Mouse (Mus musculus) neural tube, embryonic 12.5 days (tissue): ENCODE results near the gene Med22. TPM values are rescaled to one million over a fixed set of nuclear protein-coding genes. Genes with fewer than 3 reads are reported as not detected.

ENCODE experiments used
- ATAC-seq: fragments of 200-750 bp; cut with Nextera tagmentation; 2 replicates; pipeline ENCODE4 v1.8.0; 2017; ENCODE audit warnings: low read depth, mild to moderate bottlenecking, moderate TSS enrichment, moderate library complexity; ENCODE audit not compliant: low FRiP score
- H3K27ac ChIP-seq: fragments of 300-500 bp; sonication (generic); 2 replicates; pipeline ENCODE4 v1.5.1; 2016
- H3K27me3 ChIP-seq: fragments of 300-500 bp; sonication (generic); replicated peaks from 2 replicates; pipeline ENCODE4 v1.6.1; 2016; ENCODE audit warnings: mild to moderate bottlenecking
- H3K36me3 ChIP-seq: fragments of 300-500 bp; sonication (generic); 2 replicates; pipeline ENCODE4 v1.6.1; 2016; ENCODE audit warnings: mild to moderate bottlenecking
- H3K4me1 ChIP-seq: fragments of 300-500 bp; sonication (generic); 2 replicates; pipeline ENCODE4 v1.6.1; 2016
- H3K4me2 ChIP-seq: fragments of 300-500 bp; sonication (generic); replicated peaks from 2 replicates; pipeline ENCODE4 v1.6.1; 2016; ENCODE audit warnings: mild to moderate bottlenecking
- H3K4me3 ChIP-seq: fragments of 300-500 bp; sonication (generic); 2 replicates; pipeline ENCODE4 v1.5.1; 2016
- H3K9ac ChIP-seq: fragments of 300-500 bp; sonication (generic); 2 replicates; pipeline ENCODE4 v1.6.1; 2016; ENCODE audit warnings: mild to moderate bottlenecking
- H3K9me3 ChIP-seq: fragments of 300-500 bp; sonication (generic); 2 replicates; pipeline ENCODE4 v1.6.1; 2016; ENCODE audit warnings: mild to moderate bottlenecking
- WGBS: fragments of 180-500 bp; shearing (Covaris S2); methylation state at CpG from one replicate; pipeline ENCODE4 v1.1.7; 2016; 5-methylcytosine and 5-hydroxymethylcytosine counted together
- polyA plus RNA-seq: library from polyadenylated mRNA; unstranded; fragments of >200 nt; fragmentation: Nextera tagmentation; extraction: Ambion mirVana; gene quantifications from 2 replicates; pipeline ENCODE4 v1.2.1, GENCODE M21; 2016

The Med22 gene
- polyA plus RNA-seq, 1 experiment from 2014 or later = 112 TPM

- Histone ChIP-seq H3K36me3 (peaks cover 53% of the 10 kb centered on the region), H3K9me3 (no peaks in the 10 kb centered on the region), H3K9ac (no peak overlapping the region), H3K4me3 (no peak overlapping the region), H3K27me3 (no peaks in the 10 kb centered on the region), H3K27ac (no peak overlapping the region), H3K4me2 (peak overlapping the region; percentile 99), H3K4me1 (peaks cover 53% of the 10 kb centered on the region)
- 55% methylated on average over 8 of the region's 8 CpGs for WGBS
- no peak for ATAC-seq
These were observed 3.9 kb upstream of the Med22 start for GRCm38 (mm10) chr2:26914148-26914941.

DNA sequence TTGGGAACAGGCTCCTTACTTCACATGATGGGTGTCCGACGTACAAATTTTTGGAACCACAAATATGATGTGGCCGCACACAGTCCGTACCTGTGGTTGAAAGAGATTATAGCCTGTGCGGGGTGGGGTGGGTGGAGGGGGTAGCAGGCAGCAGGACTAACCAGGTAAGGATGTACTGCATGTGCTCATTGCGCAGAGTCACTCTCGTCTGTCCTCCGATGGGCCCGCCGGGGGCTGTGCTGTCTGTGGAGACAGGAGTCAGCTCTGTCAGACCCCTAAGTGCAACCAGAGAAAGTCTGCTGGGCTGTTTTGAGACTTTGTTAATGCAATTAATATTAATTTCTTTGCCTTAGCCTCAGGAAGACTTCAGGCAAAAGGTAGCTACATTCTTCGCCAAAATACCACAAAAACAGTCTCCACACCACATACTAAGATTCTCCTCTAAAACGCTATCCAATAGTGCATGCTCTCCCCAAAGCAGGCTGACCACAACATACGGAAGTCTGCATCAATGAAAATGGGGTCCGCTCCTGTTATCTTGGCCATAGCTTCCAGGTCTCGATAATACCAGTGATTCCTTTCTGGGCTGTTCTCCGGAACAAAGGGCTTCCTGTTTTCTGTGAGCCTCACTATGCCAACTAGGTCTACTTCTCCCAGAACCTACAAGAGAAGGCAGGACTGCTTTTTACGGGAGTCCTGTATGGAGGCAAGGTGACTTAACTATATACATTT is 3.1 kb upstream of the Med22 start:
- Histone ChIP-seq H3K27ac (no peak overlapping the region), H3K4me1 (peaks cover 61% of the 10 kb centered on the region)
- ATAC-seq = no peak

DNA sequence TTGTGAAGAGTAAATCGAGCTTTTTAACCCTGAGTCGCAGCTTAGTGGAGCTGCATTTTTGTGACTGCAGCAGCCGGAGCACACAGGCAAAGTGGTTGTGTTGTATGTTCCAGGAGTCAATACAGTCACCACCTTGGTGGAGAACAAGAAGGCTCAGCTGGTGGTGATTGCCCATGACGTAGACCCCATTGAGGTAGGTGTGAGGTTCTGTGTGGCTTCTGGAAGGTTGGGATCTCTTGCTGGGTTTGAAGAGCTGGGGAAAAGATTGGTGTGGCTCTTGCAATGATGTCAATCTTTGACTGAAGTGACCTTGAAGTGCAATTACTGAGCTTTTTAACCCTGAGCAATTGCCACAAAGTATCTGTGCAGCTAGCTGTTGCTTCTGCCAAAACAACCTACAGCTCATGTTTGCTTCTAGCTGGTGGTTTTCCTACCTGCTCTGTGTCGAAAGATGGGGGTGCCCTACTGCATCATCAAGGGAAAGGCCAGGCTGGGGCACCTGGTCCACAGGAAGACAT is 1.8 kb upstream of the Med22 start:
- ATAC-seq = no peak
- Histone ChIP-seq H3K9ac (peak overlapping the region; percentile 96), H3K4me2 (peak overlapping the region; percentile 93), H3K36me3 (peaks cover 39% of the 10 kb centered on the region), H3K27ac (no peak overlapping the region), H3K9me3 (no peaks in the 10 kb centered on the region), H3K4me1 (peaks cover 61% of the 10 kb centered on the region), H3K4me3 (peak overlapping the region; percentile 76), H3K27me3 (no peaks in the 10 kb centered on the region)
- WGBS = 77% methylated on average over 5 of the region's 5 CpGs

More for the DNA sequence above, 3.1 kb upstream of the Med22 start:
- Histone ChIP-seq H3K4me3 (no peak overlapping the region), H3K36me3 (peaks cover 45% of the 10 kb centered on the region), H3K9me3 (no peaks in the 10 kb centered on the region), H3K4me2 (no peak overlapping the region), H3K9ac (no peak overlapping the region), H3K27me3 (no peaks in the 10 kb centered on the region)
- WGBS = 87% methylated on average over 17 of the region's 17 CpGs

DNA sequence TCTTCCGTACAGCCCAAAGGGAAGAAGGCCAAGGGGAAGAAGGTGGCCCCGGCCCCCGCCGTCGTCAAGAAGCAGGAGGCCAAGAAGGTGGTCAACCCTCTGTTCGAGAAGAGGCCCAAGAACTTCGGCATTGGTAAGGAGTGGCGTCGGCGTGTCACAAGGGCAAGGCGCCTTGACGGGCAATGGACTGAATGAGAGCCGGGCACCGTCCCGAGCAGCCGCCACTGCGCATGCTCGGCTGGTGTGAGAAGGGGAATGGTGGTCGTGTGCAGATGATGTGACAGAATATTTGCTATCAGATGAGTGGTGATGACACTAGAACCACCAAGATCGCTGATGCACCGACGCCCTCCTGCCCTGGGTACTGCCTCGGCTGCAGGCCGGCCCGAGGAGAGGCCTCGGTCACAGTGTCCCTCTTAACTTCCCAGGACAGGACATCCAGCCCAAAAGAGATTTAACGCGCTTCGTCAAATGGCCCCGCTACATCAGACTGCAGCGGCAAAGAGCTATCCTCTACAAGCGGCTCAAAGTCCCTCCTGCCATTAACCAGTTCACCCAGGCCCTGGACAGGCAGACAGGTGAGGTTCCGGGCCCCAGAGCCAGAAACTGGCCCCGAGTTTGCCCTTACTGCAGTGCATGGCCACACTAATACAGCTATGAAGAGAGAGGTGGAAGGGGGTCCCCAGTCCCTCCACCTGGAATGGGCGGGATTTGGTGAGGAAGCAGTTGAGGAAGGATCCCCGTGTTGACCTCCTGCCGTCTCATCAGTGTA is 703 bp upstream of the Med22 start:
- peaks cover 51% of the 10 kb centered on the region for H3K36me3 ChIP-seq
- peak overlapping the region; percentile 93 for H3K4me2 ChIP-seq
- H3K27me3 ChIP-seq = no peaks in the 10 kb centered on the region
- H3K27ac ChIP-seq = peak overlapping the region; percentile 90
- peak overlapping the region; percentile 96 for H3K9ac ChIP-seq
- ATAC-seq = peak; percentile 57
- under 1% methylated on average over 37 of the region's 37 CpGs for WGBS
- peaks cover 53% of the 10 kb centered on the region for H3K4me1 ChIP-seq
- H3K4me3 ChIP-seq = peak overlapping the region; percentile 76
- no peaks in the 10 kb centered on the region for H3K9me3 ChIP-seq

DNA sequence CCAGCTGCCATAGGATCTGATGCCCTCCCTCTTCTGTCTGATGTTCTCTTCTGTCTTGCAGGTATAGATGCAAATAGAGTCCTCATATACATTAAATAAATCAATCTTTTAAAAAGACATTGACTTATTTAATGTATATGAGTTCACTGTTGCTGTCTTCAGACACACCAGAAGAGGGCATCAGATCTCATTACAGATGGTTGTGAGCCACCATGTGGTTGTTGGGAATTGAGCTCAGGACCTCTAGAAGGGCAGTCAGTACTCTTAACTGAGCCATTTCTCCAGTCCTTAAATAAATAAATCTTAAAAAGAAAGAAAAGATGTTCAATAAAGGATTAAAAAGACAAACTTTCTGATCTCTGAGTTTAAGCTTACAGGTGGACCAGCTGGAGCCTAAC is 1.1 kb downstream of the Med22 start:
- peaks cover 39% of the 10 kb centered on the region for H3K4me1 ChIP-seq

GRCm38 (mm10) chr2:26908710-26909386 is 1.6 kb downstream of the Med22 start:
- Histone ChIP-seq H3K9me3 (no peaks in the 10 kb centered on the region), H3K4me1 (peaks cover 42% of the 10 kb centered on the region), H3K27ac (no peak overlapping the region), H3K4me2 (peak overlapping the region; percentile 87), H3K9ac (peak overlapping the region; percentile 96), H3K4me3 (peak overlapping the region; percentile 76), H3K27me3 (no peaks in the 10 kb centered on the region), H3K36me3 (peaks cover 52% of the 10 kb centered on the region)
- no peak for ATAC-seq
- 93% methylated on average over 18 of the region's 18 CpGs for WGBS

More for the DNA sequence above, 1.1 kb downstream of the Med22 start:
- peak overlapping the region; percentile 96 for H3K9ac ChIP-seq
- H3K4me3 ChIP-seq = peak overlapping the region; percentile 76
- peaks cover 58% of the 10 kb centered on the region for H3K36me3 ChIP-seq
- no peak overlapping the region for H3K27ac ChIP-seq
- no peak for ATAC-seq
- no peaks in the 10 kb centered on the region for H3K27me3 ChIP-seq
- no peaks in the 10 kb centered on the region for H3K9me3 ChIP-seq
- peak overlapping the region; percentile 87 for H3K4me2 ChIP-seq

DNA sequence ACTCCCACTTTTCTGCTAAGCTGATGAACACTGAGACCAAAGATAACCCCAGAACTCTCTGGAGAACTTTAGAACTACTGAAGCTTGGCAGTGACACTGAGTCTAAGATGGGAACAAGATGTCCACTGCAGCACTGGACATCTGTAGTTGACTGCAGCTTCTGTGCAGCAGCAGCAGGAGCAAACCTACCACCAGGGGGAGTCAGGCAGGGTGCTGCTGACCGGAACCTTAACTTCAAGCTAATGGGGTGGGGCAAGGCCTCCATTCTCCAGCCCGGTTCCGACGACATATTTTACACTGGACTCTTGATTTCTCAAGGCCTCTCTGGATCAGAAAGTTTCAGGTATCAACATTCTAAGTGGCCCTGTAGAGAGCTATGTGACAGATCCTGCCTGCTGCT is 3.4 kb downstream of the Med22 start:
- Histone ChIP-seq H3K36me3 (peaks cover 35% of the 10 kb centered on the region), H3K9me3 (no peaks in the 10 kb centered on the region), H3K4me1 (peaks cover 41% of the 10 kb centered on the region), H3K4me3 (no peak overlapping the region), H3K4me2 (no peak overlapping the region), H3K27ac (no peak overlapping the region), H3K9ac (no peak overlapping the region), H3K27me3 (no peaks in the 10 kb centered on the region)
- WGBS = 56% methylated on average over 4 of the region's 4 CpGs
- no peak for ATAC-seq

DNA sequence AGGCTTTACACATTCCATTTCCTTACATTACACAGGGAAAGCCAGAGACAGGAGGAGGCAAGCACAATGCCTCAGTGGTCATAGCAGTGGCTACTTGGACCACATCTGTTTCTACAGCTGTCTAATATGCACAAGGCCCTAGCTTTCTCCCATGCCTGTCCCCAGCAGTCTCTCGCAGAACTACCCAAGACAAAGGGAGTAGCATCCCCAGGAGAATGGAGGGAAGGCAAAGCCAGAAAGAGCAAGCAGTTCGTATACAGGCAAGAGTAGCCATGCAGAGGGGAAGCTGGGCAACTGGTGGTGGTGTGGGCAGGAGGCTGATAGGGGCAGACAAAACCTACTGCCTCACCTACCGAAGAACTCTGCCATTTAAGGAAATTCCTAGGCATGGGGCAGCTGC is 4.0 kb downstream of the Med22 start:
- ATAC-seq = no peak
- Histone ChIP-seq H3K27me3 (no peaks in the 10 kb centered on the region), H3K4me3 (no peak overlapping the region), H3K9me3 (no peaks in the 10 kb centered on the region), H3K4me1 (peaks cover 41% of the 10 kb centered on the region), H3K4me2 (no peak overlapping the region), H3K36me3 (peaks cover 29% of the 10 kb centered on the region), H3K9ac (no peak overlapping the region), H3K27ac (no peak overlapping the region)
- 94% methylated on average over 3 of the region's 3 CpGs for WGBS

GRCm38 (mm10) chr2:26905936-26906335 is 4.5 kb downstream of the Med22 start:
- Histone ChIP-seq H3K9me3 (no peaks in the 10 kb centered on the region), H3K27ac (no peak overlapping the region), H3K4me2 (no peak overlapping the region), H3K4me1 (peaks cover 41% of the 10 kb centered on the region), H3K4me3 (no peak overlapping the region), H3K27me3 (no peaks in the 10 kb centered on the region), H3K36me3 (peaks cover 29% of the 10 kb centered on the region), H3K9ac (no peak overlapping the region)
- no peak for ATAC-seq
- 92% methylated on average over 2 of the region's 2 CpGs for WGBS

GRCm38 (mm10) chr2:26903311-26903710 is 7.2 kb downstream of the Med22 start:
- Histone ChIP-seq H3K4me2 (peak overlapping the region; percentile 63), H3K27ac (peak overlapping the region; percentile 65), H3K4me1 (peaks cover 26% of the 10 kb centered on the region), H3K36me3 (peaks cover 45% of the 10 kb centered on the region), H3K9me3 (no peaks in the 10 kb centered on the region), H3K27me3 (no peaks in the 10 kb centered on the region), H3K9ac (peak overlapping the region; percentile 60), H3K4me3 (peak overlapping the region; percentile 59)
- ATAC-seq = no peak
- WGBS = 12% methylated on average over 7 of the region's 7 CpGs

DNA sequence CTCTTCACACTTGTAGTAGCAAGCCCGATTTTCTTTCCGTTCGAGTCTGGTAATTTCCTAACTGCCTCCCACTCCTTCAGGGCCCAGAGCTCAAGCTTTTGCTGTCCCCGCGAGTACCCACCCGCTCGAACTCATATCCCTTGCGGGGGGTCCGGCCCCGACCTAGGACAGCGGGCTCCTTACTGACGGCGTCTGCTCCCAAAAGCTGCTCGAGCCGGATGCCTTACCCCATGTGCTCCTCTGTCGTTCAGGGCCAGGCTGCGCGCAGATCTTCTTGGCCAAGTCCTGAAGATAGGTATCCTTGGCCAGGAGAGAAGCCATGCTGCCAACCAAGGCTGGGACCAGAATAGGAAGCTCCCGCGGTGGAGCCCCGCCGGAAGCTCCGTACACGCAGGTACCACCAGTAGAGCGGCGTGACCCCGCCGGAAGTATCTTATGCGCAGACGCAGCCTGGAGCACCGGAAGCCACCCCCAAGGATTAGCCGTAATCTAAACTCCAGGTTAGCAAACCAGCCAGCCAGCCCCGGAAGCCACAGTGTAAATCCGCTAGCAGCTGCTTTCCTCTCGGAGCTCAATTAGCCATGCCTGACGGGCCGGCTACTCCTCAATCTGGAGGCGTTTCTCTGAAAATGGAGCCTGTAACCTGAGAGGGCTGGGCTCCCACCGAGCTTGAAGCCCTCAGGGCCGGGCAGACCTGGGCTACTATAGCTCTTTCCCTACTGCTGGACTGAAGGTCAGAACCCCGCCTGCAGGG is 7.8 kb downstream of the Med22 start, which contains the start of gene Surf6:
Surf6 (minus strand) TSS at position 413 of the 754 bp plus-strand sequence.
- peak within 1 kb of the TSS; percentile 60 for H3K9ac ChIP-seq
- peak within 1 kb of the TSS; percentile 63 for H3K4me2 ChIP-seq
- ATAC-seq = peak; percentile 94
- peak within 1 kb of the TSS; percentile 59 for H3K4me3 ChIP-seq
- H3K4me1 ChIP-seq = peaks cover 22% of the 10 kb centered on the region
- under 1% methylated on average over 41 of the region's 41 CpGs for WGBS
- H3K36me3 ChIP-seq = peaks cover 48% of the 10 kb centered on the region
- H3K9me3 ChIP-seq = no peaks in the 10 kb centered on the region
- H3K27me3 ChIP-seq = no peaks in the 10 kb centered on the region
- H3K27ac ChIP-seq = peak within 1 kb of the TSS; percentile 65
